Mouse (Mus musculus): ENCODE measurements around the gene Sfr1.

DNA sequence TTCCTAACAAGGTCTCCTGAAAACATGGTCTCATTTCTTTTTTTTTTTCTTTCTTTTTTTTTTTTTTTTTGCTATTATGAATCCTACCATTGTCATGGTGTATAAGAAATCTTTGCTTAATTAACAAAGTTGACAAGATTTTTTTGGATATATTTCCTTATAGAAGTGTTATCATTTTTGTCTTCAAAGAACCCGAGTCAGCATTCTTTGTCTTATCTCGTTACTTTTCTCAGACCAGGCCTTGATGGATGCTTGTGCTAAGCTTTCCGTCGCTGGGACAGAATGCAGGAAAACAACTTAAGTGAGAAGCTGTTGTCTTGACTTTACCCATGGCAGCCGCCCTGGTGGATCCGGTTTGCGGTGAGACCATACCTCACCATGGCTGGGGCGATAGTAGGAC, 31.0 kb upstream of the Sfr1 start:
- TF ChIP-seq POLR2A (IDR thresholded peaks at IDR 0.05; ENCODE audit: borderline replicate concordance, control insufficient read depth, low read depth, low read length) (no peak), CTCF (IDR thresholded peaks at IDR 0.05; ENCODE audit: control insufficient read depth, insufficient read depth, low read length) (no peak)
